8 mouse cellular contexts compared by ENCODE assay signal in genomic region chr12:52847830-52848518, GRCm38 (mm10).
DNase-seq lines count a peak whose midpoint lies in the region; ATAC-seq lines count a peak whose summit lies in the region.
"Had no signal": no experiment of that assay in that cellular context is flagged by ENCODE, and none has a peak within 500 bp of the region (broad histone marks: within the 10 kb centered on the region; RNA-seq: fewer than 3 reads in every experiment).

No protein-coding gene starts in this region.

- H3K9me3 ChIP-seq in heart, embryonic 16.5 days (replicated peaks; ENCODE audit: control insufficient read depth, low read length), result no peaks in the 10 kb centered on the region
- no peaks in the 10 kb centered on the region for H3K9me3 ChIP-seq in liver, embryonic 13.5 days (replicated peaks)
- H3K9me3 ChIP-seq in stomach, embryonic 15.5 days, result no peaks in the 10 kb centered on the region
- H3K9me3 ChIP-seq: megakaryocyte, embryonic 14.5 days had no signal

- H3K27me3 ChIP-seq in heart, embryonic 16.5 days (ENCODE audit: control insufficient read depth, insufficient read depth, low read length), result no peaks in the 10 kb centered on the region
- no peaks in the 10 kb centered on the region for H3K27me3 ChIP-seq in liver, embryonic 13.5 days
- H3K27me3 ChIP-seq in stomach, embryonic 15.5 days (replicated peaks), result no peaks in the 10 kb centered on the region
- H3K27me3 ChIP-seq: megakaryocyte, embryonic 14.5 days had no signal

- DNase-seq in adrenal gland, postnatal 10 days, result peak; percentile 48
- peak; percentile 49 to 50 for DNase-seq in adrenal gland, postnatal 36 days
- no peak for DNase-seq in liver, embryonic 13.5 days
- no peak for DNase-seq in thymus, postnatal 0 days (ENCODE audit: low spot score)
- DNase-seq in spleen, adult 18-20 months, result no peak

- ATAC-seq in heart, embryonic 16.5 days (replicated peaks; ENCODE audit: extremely low read depth, insufficient read depth, low FRiP score), result peak; percentile 88
- ATAC-seq in liver, embryonic 13.5 days (ENCODE audit: low read depth), result peak; percentile 55
- peak; percentile 35; the same call in 1 of the 2 replicates for ATAC-seq in stomach, embryonic 15.5 days (ENCODE audit: insufficient read depth, low FRiP score, low read depth)

- peak overlapping the region; percentile 22; the same call in 1 of the 2 replicates for H3K4me2 ChIP-seq in heart, embryonic 16.5 days (ENCODE audit: low read depth, low read length)
- no peak overlapping the region for H3K4me2 ChIP-seq in liver, embryonic 13.5 days
- no peak overlapping the region for H3K4me2 ChIP-seq in stomach, embryonic 15.5 days

- H3K27ac ChIP-seq in heart, embryonic 16.5 days (ENCODE audit: low read length), result peak overlapping the region; percentile 72
- no peak overlapping the region for H3K27ac ChIP-seq in liver, embryonic 13.5 days
- no peak overlapping the region for H3K27ac ChIP-seq in stomach, embryonic 15.5 days

- H3K9ac ChIP-seq in heart, embryonic 16.5 days (ENCODE audit: low read length), result peak overlapping the region; percentile 51; the same call in 1 of the 2 replicates
- no peak overlapping the region for H3K9ac ChIP-seq in liver, embryonic 13.5 days
- no peak overlapping the region for H3K9ac ChIP-seq in stomach, embryonic 15.5 days

- 36% methylated on average over 13 of the region's 14 CpGs for WGBS in heart, embryonic 16.5 days
- 74% methylated on average over 14 of the region's 14 CpGs for WGBS in liver, embryonic 13.5 days (ENCODE audit: insufficient replicate concordance)
- 69% methylated on average over 14 of the region's 14 CpGs for WGBS in stomach, embryonic 15.5 days

- H3K4me1 ChIP-seq in heart, embryonic 16.5 days (ENCODE audit: control insufficient read depth, insufficient read depth, low read length), result peaks cover 37% of the 10 kb centered on the region
- H3K4me1 ChIP-seq in liver, embryonic 13.5 days (replicated peaks), result no peaks in the 10 kb centered on the region
- 0 out of 2 replicates have a peak, but pooled peaks cover 3% of the 10 kb centered on the region for H3K4me1 ChIP-seq in stomach, embryonic 15.5 days
- H3K4me1 ChIP-seq: megakaryocyte, embryonic 14.5 days had no signal

- no peaks in the 10 kb centered on the region for H3K36me3 ChIP-seq in heart, embryonic 16.5 days (ENCODE audit: control insufficient read depth, insufficient read depth)
- H3K36me3 ChIP-seq in liver, embryonic 13.5 days, result no peaks in the 10 kb centered on the region
- no peaks in the 10 kb centered on the region for H3K36me3 ChIP-seq in stomach, embryonic 15.5 days

- 0 out of 2 replicates have a peak overlapping the region, but pooled peaks have one; percentile 9 for H3K4me3 ChIP-seq in heart, embryonic 16.5 days (ENCODE audit: low read length)
- no peak overlapping the region for H3K4me3 ChIP-seq in liver, embryonic 13.5 days (replicated peaks)
- H3K4me3 ChIP-seq in stomach, embryonic 15.5 days (replicated peaks), result no peak overlapping the region
- H3K4me3 ChIP-seq: megakaryocyte, embryonic 14.5 days had no signal

Comparison
In these comparisons a context has a peak if more than half of its experiments do, and no peak if none do; other contexts are left out.
1. DNase-seq: peak in adrenal gland, postnatal 10 days (single experiment) and adrenal gland, postnatal 36 days (2 of 2); none in liver, embryonic 13.5 days (single experiment), thymus, postnatal 0 days (single experiment) and spleen, adult 18-20 months (0 of 2).
2. ATAC-seq: peak in every context shown above with its lines; median percentile 88 in heart, embryonic 16.5 days; 55 in liver, embryonic 13.5 days; 35 in stomach, embryonic 15.5 days.